Mouse (Mus musculus): ENCODE results near the gene Sirpb1a.
"Not testable (repeated sequence)": the region's sequence is repeated elsewhere in the genome, so short reads cannot be mapped to it uniquely, and the experiment has no call there.

DNA sequence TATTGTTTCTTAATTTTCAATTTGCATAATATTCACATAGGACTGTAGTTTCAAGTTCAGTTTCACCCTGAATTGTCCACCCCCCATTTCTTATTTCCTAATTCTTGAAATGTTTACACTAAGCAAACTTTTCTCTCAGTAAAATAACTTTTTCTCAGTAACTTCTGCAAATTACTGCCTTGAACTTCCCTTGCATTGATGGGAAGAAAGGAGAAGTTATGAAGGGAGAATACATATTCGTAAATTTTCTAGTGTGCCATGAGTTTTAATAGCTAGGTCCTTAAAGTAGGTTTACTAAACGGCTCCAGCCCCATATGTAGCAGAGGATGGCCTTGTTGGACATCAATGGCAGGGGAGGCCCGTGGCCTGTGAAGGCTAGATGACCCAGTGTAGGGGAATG lies 43.8 kb upstream of the Sirpb1a start:
- not testable (repeated sequence) for TF ChIP-seq POLR2A, CTCF (IDR thresholded peaks at IDR 0.05; ENCODE audit: insufficient read depth, low read depth, low read length)
